Mouse (Mus musculus) liver, adult 2 months (tissue): ENCODE measurements around the gene Inf2.

Experiments used
- CTCF ChIP-seq: fragments of 200-500 bp; IDR thresholded peaks from 2 replicates; pipeline ENCODE4 v1.5.1; 2011; ENCODE audit warnings: low read depth, low read length, control low read depth
- POLR2A ChIP-seq: fragments of 200-500 bp; IDR thresholded peaks from 2 replicates; pipeline ENCODE4 v1.6.1; 2011; ENCODE audit warnings: low read length, control low read depth; ENCODE audit not compliant: insufficient read depth; ENCODE audit errors: extremely low read depth

DNA sequence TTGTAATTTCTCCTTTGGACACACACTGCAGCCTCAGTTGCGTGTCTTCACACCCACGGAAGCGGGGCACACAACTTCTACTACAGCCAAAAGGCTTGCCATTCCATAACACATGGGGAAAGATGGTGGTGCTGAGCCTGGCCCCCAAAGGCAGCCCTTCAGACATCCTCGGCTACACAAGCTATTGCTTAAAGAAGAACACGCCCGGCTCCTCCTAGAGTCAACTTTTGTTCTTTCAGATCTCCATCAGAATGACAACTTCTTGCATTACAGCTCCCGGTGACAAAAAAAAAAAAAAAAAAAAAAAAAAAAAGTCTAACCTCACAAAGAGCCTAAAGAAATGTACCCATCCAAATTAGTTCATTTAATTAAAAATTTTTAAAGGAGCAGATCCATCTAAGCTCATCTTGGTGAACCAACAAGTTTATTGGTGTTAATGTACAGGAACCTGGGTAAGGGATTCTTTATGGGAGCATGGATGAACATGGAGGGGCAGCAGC is 49.1 kb upstream of the Inf2 start:
- TF ChIP-seq CTCF (no peak), POLR2A (no peak)
